Mouse (Mus musculus) liver, embryonic 14.5 days (tissue): ENCODE data around the gene Fgfrl1. TPM values are rescaled to one million over a fixed set of nuclear protein-coding genes. Genes with fewer than 3 reads are reported as not detected.

Experiments used
- ATAC-seq: fragments of 200-750 bp; cut with Nextera tagmentation; 2 replicates; pipeline ENCODE4 v1.8.0; 2017; ENCODE audit warnings: moderate number of reproducible peaks, mild to moderate bottlenecking, moderate library complexity; ENCODE audit not compliant: insufficient read depth
- DNase-seq, 3 experiments: peaks; one replicate each; pipeline ENCODE4 v3.0.0-alpha.2; 2012 to 2013; ENCODE audit warnings: low read depth in 3 of 3, low spot score in 3 of 3
- H3K27ac ChIP-seq: fragments of 300-500 bp; sonication (generic); 2 replicates; pipeline ENCODE4 v1.5.1; 2014; ENCODE audit warnings: moderate library complexity, mild to moderate bottlenecking, control low read depth, inconsistent platforms
- H3K27me3 ChIP-seq: fragments of 300-500 bp; sonication (generic); 2 replicates; pipeline ENCODE4 v1.6.1; 2014; ENCODE audit warnings: mild to moderate bottlenecking, low read length, moderate library complexity; ENCODE audit not compliant: control insufficient read depth, insufficient read depth
- H3K36me3 ChIP-seq: fragments of 300-500 bp; sonication (generic); replicated peaks from 2 replicates; pipeline ENCODE4 v1.6.1; 2014; ENCODE audit warnings: low read depth; ENCODE audit not compliant: control insufficient read depth, insufficient read depth
- H3K4me1 ChIP-seq, 2 experiments: fragments of 200-500 bp in 1 of 2; fragments of 300-500 bp in 1 of 2; sonication (generic) in 1 of 2; replicated peaks; 2 replicates each; pipeline ENCODE4 v1.6.1; 2012 to 2014; ENCODE audit warnings: antibody characterized with exemption in 1 of 2, inconsistent platforms in 1 of 2, low read length in 1 of 2; ENCODE audit not compliant: control insufficient read depth in 2 of 2, insufficient read depth in 2 of 2
- H3K4me2 ChIP-seq: fragments of 300-500 bp; sonication (generic); 2 replicates; pipeline ENCODE4 v1.6.1; 2014; ENCODE audit warnings: low read depth, mild to moderate bottlenecking, control low read depth, moderate library complexity
- H3K4me3 ChIP-seq, 2 experiments: fragments of 200-500 bp in 1 of 2; fragments of 300-500 bp in 1 of 2; sonication (generic) in 1 of 2; 2 replicates each; pipeline ENCODE4 v1.5.1; 2012 to 2014; ENCODE audit warnings: low read depth in 2 of 2, low read length in 2 of 2, mild to moderate bottlenecking in 2 of 2, control low read depth in 1 of 2, inconsistent platforms in 1 of 2, moderate library complexity in 1 of 2; ENCODE audit not compliant: insufficient read depth in 1 of 2
- H3K9ac ChIP-seq: fragments of 300-500 bp; sonication (generic); replicated peaks from 2 replicates; pipeline ENCODE4 v1.6.1; 2014; ENCODE audit warnings: mild to moderate bottlenecking, control low read depth, moderate library complexity
- H3K9me3 ChIP-seq: fragments of 300-500 bp; sonication (generic); 2 replicates; pipeline ENCODE4 v1.6.1; 2016; ENCODE audit warnings: low read length, mixed read lengths; ENCODE audit not compliant: control insufficient read depth
- CTCF ChIP-seq: IDR thresholded peaks from 2 replicates; pipeline ENCODE4 v1.5.1; 2016; ENCODE audit warnings: antibody characterized with exemption, low read depth, control low read depth
- EP300 ChIP-seq: IDR thresholded peaks from 2 replicates; pipeline ENCODE4 v1.6.1; 2016; ENCODE audit warnings: antibody characterized with exemption, low read depth
- WGBS: fragments of 180-500 bp; shearing (Covaris S2); extraction: QIAGEN DNeasy Blood & Tissue Kit; methylation state at CpG from one replicate; pipeline ENCODE4 v1.1.7; 2014; ENCODE audit not compliant: insufficient replicate concordance; 5-methylcytosine and 5-hydroxymethylcytosine counted together
- polyA plus RNA-seq, 2 experiments: library from polyadenylated mRNA; depleted of rRNA in 1 of 2; stranded (reverse) in 1 of 2; unstranded in 1 of 2; fragments of >200 nt; fragmentation: Nextera tagmentation in 1 of 2; extraction: Ambion mirVana in 1 of 2; gene quantifications; 2 replicates each; pipeline versions ENCODE4 v1.2.1 to v1.2.3; 2012 to 2014

Gene Fgfrl1
- polyA plus RNA-seq, 2 experiments = 5.9 to 11.0 TPM

- 77% methylated on average over 1 of the region's 1 CpGs for WGBS
- Histone ChIP-seq H3K27me3 (no peaks in the 10 kb centered on the region), H3K9ac (peak overlapping the region; percentile 10; the same call in 1 of the 2 replicates), H3K4me1 (peaks cover 25 to 29% of the 10 kb centered on the region in 2 experiments), H3K27ac (peak overlapping the region; percentile 41), H3K9me3 (no peaks in the 10 kb centered on the region), H3K4me3 (no peak overlapping the region), H3K36me3 (peaks cover 8% of the 10 kb centered on the region), H3K4me2 (peak overlapping the region; percentile 11; the same call in 1 of the 2 replicates)
- no peak for ATAC-seq
- DNase-seq = no peak
- no peak for TF ChIP-seq CTCF
- TF ChIP-seq EP300 = no peak
These were observed 16.2 kb downstream of the Fgfrl1 start for GRCm38 (mm10) chr5:108708419-108708818.

GRCm38 (mm10) chr5:108708981-108709731, 17.0 kb downstream of the Fgfrl1 start:
- 47% methylated on average over 6 of the region's 6 CpGs for WGBS
- DNase-seq (no peak), ATAC-seq (peak; percentile 39)
- Histone ChIP-seq H3K36me3 (peaks cover 8% of the 10 kb centered on the region), H3K27me3 (no peaks in the 10 kb centered on the region), H3K9me3 (no peaks in the 10 kb centered on the region), H3K27ac (no peak overlapping the region; the same call in 1 of the 2 replicates), H3K4me3 (no peak overlapping the region), H3K9ac (no peak overlapping the region), H3K4me2 (no peak overlapping the region), H3K4me1 (peaks cover 25 to 27% of the 10 kb centered on the region in 2 experiments)
- TF ChIP-seq CTCF = no peak
- no peak for TF ChIP-seq EP300

- 72% methylated on average over 6 of the region's 6 CpGs for WGBS
- no peak for TF ChIP-seq EP300
- no peak for TF ChIP-seq CTCF
- no peak overlapping the region for H3K9ac ChIP-seq
- H3K27ac ChIP-seq = no peak overlapping the region
- ATAC-seq (no peak), DNase-seq (no peak)
- no peaks in the 10 kb centered on the region for H3K36me3 ChIP-seq
- H3K9me3 ChIP-seq = no peaks in the 10 kb centered on the region
- H3K27me3 ChIP-seq = no peaks in the 10 kb centered on the region
- peaks cover 24 to 25% of the 10 kb centered on the region in 2 experiments for H3K4me1 ChIP-seq
- H3K4me2 ChIP-seq = no peak overlapping the region
- H3K4me3 ChIP-seq = no peak overlapping the region
These were observed 19.8 kb downstream of the Fgfrl1 start for GRCm38 (mm10) chr5:108711968-108712367.

- DNase-seq (no peak), ATAC-seq (no peak)
- H3K9me3 ChIP-seq = no peaks in the 10 kb centered on the region
- TF ChIP-seq EP300 = no peak
- no peak overlapping the region for H3K4me3 ChIP-seq
- H3K36me3 ChIP-seq = no peaks in the 10 kb centered on the region
- 62% methylated on average over 2 of the region's 2 CpGs for WGBS
- H3K27ac ChIP-seq = no peak overlapping the region
- no peaks in the 10 kb centered on the region for H3K27me3 ChIP-seq
- H3K9ac ChIP-seq = no peak overlapping the region
- H3K4me1 ChIP-seq = peaks cover 13 to 14% of the 10 kb centered on the region in 2 experiments
- H3K4me2 ChIP-seq = no peak overlapping the region
These were observed 20.9 kb downstream of the Fgfrl1 start for GRCm38 (mm10) chr5:108713096-108713495.

- no peaks in the 10 kb centered on the region for H3K9me3 ChIP-seq
- H3K9ac ChIP-seq = no peak overlapping the region
- DNase-seq = no peak
- H3K4me2 ChIP-seq = no peak overlapping the region
- TF ChIP-seq CTCF = no peak
- TF ChIP-seq EP300 = no peak
- no peaks in the 10 kb centered on the region for H3K36me3 ChIP-seq
- no peak for ATAC-seq
- no peak overlapping the region for H3K4me3 ChIP-seq
- H3K27me3 ChIP-seq = no peaks in the 10 kb centered on the region
- H3K4me1 ChIP-seq = peaks cover 7 to 8% of the 10 kb centered on the region in 2 experiments
- no peak overlapping the region for H3K27ac ChIP-seq
These were observed 21.5 kb downstream of the Fgfrl1 start for GRCm38 (mm10) chr5:108713691-108714090.
